Mouse (Mus musculus) heart, embryonic 11.5 days (tissue): ENCODE measurements around the gene Farp2. TPM values are rescaled to one million over a fixed set of nuclear protein-coding genes. Genes with fewer than 3 reads are reported as not detected.

ENCODE experiments used
- ATAC-seq: fragments of 200-750 bp; cut with Nextera tagmentation; replicated peaks from 2 replicates; pipeline ENCODE4 v1.8.0; 2017; ENCODE audit warnings: moderate library complexity; ENCODE audit not compliant: insufficient number of reproducible peaks, low FRiP score, low TSS enrichment
- H3K27ac ChIP-seq: fragments of 300-500 bp; sonication (generic); 2 replicates; pipeline ENCODE4 v1.5.1; 2014; ENCODE audit warnings: mild to moderate bottlenecking, low read depth, low read length
- H3K27me3 ChIP-seq: fragments of 300-500 bp; sonication (generic); 2 replicates; pipeline ENCODE4 v1.6.1; 2014; ENCODE audit warnings: mild to moderate bottlenecking, low read length, mixed read lengths; ENCODE audit not compliant: control insufficient read depth, insufficient read depth
- H3K36me3 ChIP-seq: fragments of 300-500 bp; sonication (generic); 2 replicates; pipeline ENCODE4 v1.6.1; 2014; ENCODE audit warnings: mild to moderate bottlenecking, low read length, moderate library complexity, mixed read lengths; ENCODE audit not compliant: control insufficient read depth, insufficient read depth
- H3K4me1 ChIP-seq: fragments of 300-500 bp; sonication (generic); 2 replicates; pipeline ENCODE4 v1.6.1; 2014; ENCODE audit warnings: low read length; ENCODE audit not compliant: control insufficient read depth, insufficient read depth
- H3K4me2 ChIP-seq: fragments of 300-500 bp; sonication (generic); 2 replicates; pipeline ENCODE4 v1.6.1; 2014; ENCODE audit warnings: mild to moderate bottlenecking, moderate library complexity
- H3K4me3 ChIP-seq: fragments of 300-500 bp; sonication (generic); 2 replicates; pipeline ENCODE4 v1.5.1; 2014; ENCODE audit warnings: low read depth, low read length
- H3K9ac ChIP-seq: fragments of 300-500 bp; sonication (generic); 2 replicates; pipeline ENCODE4 v1.6.1; 2014; ENCODE audit warnings: mild to moderate bottlenecking, low read depth, low read length, moderate library complexity
- H3K9me3 ChIP-seq: fragments of 300-500 bp; sonication (generic); replicated peaks from 2 replicates; pipeline ENCODE4 v1.6.1; 2016; ENCODE audit warnings: low read length; ENCODE audit not compliant: control insufficient read depth
- WGBS: fragments of 180-500 bp; shearing (Covaris S2); extraction: QIAGEN DNeasy Blood & Tissue Kit; methylation state at CpG from one replicate; pipeline ENCODE4 v1.1.7; 2014; ENCODE audit not compliant: insufficient replicate concordance; 5-methylcytosine and 5-hydroxymethylcytosine counted together
- polyA plus RNA-seq: library from polyadenylated mRNA; unstranded; fragments of >200 nt; fragmentation: Nextera tagmentation; extraction: Ambion mirVana; gene quantifications from 2 replicates; pipeline ENCODE4 v1.2.1, GENCODE M21; 2014

Gene Farp2
- polyA plus RNA-seq, 1 experiment from 2014 or later, result 4.8 TPM

DNA sequence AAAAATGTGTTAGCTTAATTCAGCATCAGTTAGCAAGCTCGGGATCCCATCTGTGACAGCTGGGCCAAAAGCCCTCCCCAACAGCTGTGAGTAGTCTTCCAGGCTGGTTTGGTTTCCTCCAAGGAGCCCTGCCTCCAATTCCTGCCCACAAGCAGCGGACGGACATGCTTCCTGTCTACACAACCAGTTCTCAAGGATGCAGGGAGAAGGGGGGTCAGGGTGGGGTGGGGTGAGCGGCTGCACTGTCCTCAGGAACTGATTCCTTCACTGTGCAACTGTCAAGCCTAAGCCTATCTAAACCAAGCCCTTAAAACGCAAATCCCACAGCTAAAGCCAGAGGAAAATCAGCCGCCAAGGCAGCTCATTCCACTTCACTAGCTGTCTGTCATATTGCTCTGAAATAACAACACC, 122.6 kb downstream of the Farp2 start:
- peak overlapping the region; percentile 87 for H3K27ac ChIP-seq
- ATAC-seq, result no peak; the same call in 1 of the 2 replicates
- peak overlapping the region; percentile 91 for H3K4me3 ChIP-seq
- H3K4me2 ChIP-seq, result peak overlapping the region; percentile 91
- peak overlapping the region; percentile 91 for H3K9ac ChIP-seq
- H3K27me3 ChIP-seq, result no peaks in the 10 kb centered on the region
- peaks cover 13% of the 10 kb centered on the region for H3K4me1 ChIP-seq
- 7% methylated on average over 6 of the region's 6 CpGs for WGBS
- peaks cover 2% of the 10 kb centered on the region; the same call in 1 of the 2 replicates for H3K36me3 ChIP-seq
- H3K9me3 ChIP-seq, result no peaks in the 10 kb centered on the region

DNA sequence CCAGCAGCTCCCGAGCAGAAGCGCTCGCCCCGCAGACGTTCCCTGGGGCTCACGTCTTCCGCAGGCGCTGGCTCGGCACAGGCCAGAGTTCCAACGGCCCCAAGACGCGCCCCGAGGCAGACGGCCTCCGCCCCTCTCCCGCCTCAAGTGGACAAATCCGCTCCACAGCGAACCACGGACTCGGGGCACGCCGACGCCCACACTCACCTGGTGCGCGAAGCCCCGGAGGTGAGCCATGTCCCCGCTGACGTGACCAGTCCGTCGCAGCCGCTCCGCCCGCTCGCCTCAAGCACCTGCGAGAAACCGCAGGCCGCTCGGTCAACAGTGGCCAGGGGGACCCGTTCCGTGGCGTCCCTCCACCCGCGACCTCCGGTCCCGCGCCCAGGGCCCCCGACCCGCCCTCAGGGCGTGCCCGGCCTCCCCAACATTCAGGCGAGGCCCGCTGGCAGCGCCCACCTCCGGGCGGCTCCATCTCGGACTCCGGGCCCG, 123.3 kb downstream of the Farp2 start:
- peaks cover 2% of the 10 kb centered on the region; the same call in 1 of the 2 replicates for H3K36me3 ChIP-seq
- WGBS, result under 1% methylated on average over 55 of the region's 58 CpGs
- peaks cover 13% of the 10 kb centered on the region for H3K4me1 ChIP-seq
- H3K27me3 ChIP-seq, result no peaks in the 10 kb centered on the region
- peak overlapping the region; percentile 91 for H3K4me3 ChIP-seq
- peak overlapping the region; percentile 91 for H3K4me2 ChIP-seq
- no peaks in the 10 kb centered on the region for H3K9me3 ChIP-seq
- H3K27ac ChIP-seq, result peak overlapping the region; percentile 87
- ATAC-seq, result peak; percentile 46
- peak overlapping the region; percentile 91 for H3K9ac ChIP-seq

DNA sequence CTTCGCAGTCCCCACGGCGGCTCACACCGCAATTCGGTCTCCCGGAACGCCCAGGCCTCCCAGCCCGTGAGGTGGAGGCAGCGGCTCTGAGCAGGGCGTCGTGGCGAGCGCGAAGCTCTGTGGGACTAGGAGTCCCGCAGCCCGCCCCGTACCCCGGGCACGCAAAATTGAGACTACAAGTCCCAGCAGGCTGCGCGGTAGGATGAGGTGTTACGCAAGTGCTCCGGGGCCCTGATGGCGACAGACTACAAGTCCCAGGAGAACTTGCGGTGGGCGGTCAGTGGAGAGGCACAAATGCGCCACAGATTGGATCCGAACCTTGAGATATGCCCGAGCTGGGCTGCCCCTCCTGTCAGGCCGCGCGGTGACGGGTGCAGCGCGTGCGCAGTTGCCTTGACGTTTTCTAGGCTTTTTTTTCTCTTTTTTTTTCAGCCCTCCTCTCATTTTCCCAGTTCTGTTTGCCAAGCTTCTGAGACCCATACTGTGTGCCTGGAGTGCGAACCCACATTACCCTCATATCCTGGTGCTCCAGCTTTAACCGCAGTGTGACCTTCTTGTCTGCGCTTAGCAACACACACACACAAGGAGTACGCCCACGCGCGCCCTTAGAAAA, 123.8 kb downstream of the Farp2 start:
- peak overlapping the region; percentile 91 for H3K9ac ChIP-seq
- H3K36me3 ChIP-seq, result peaks cover 2% of the 10 kb centered on the region; the same call in 1 of the 2 replicates
- peak overlapping the region; percentile 91 for H3K4me2 ChIP-seq
- H3K27me3 ChIP-seq, result no peaks in the 10 kb centered on the region
- ATAC-seq, result peak; percentile 97
- WGBS, result 3% methylated on average over 44 of the region's 44 CpGs
- peak overlapping the region; percentile 87 for H3K27ac ChIP-seq
- H3K4me1 ChIP-seq, result peaks cover 13% of the 10 kb centered on the region
- H3K9me3 ChIP-seq, result no peaks in the 10 kb centered on the region
- H3K4me3 ChIP-seq, result peak overlapping the region; percentile 91

DNA sequence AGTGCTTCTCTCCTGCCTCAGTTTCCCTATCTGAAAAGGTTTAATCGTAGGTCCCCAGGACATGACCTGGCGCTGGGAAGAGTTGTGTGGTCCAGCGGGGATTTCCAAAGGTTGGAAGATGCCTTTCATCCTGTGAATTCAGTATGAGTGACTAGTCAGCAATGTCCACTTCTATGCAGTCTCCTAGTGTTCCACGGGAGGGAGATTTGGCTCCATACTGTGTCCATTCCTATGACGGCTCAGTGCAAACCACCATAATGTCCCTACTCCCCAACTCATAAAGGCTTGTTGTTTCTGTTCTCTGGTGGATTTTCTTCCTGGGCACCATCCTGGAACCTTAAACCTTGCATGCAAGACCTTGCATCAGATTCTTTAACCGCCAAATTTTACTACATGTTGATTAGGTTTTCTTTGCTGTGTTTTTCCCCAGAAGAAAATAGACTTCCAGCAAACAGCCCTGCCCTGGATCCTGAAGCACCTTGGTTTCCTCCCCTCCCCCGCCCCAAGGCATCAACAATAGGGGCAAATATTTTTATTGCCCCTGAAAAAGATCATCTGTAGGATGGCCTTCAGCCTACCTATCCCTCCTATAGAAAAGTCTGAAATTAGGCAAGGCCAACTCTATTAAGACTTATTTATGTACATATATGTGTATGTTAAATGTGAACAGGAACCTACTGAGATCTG, 124.5 kb downstream of the Farp2 start:
- H3K36me3 ChIP-seq, result peaks cover 2% of the 10 kb centered on the region; the same call in 1 of the 2 replicates
- H3K9me3 ChIP-seq, result no peaks in the 10 kb centered on the region
- no peaks in the 10 kb centered on the region for H3K27me3 ChIP-seq
- H3K9ac ChIP-seq, result peak overlapping the region; percentile 79
- 28% methylated on average over 7 of the region's 7 CpGs for WGBS
- ATAC-seq, result peak; percentile 40; the same call in 1 of the 2 replicates
- H3K4me3 ChIP-seq, result peak overlapping the region; percentile 91
- peak overlapping the region; percentile 55 for H3K4me2 ChIP-seq
- H3K27ac ChIP-seq, result peak overlapping the region; percentile 87
- H3K4me1 ChIP-seq, result peaks cover 13% of the 10 kb centered on the region

DNA sequence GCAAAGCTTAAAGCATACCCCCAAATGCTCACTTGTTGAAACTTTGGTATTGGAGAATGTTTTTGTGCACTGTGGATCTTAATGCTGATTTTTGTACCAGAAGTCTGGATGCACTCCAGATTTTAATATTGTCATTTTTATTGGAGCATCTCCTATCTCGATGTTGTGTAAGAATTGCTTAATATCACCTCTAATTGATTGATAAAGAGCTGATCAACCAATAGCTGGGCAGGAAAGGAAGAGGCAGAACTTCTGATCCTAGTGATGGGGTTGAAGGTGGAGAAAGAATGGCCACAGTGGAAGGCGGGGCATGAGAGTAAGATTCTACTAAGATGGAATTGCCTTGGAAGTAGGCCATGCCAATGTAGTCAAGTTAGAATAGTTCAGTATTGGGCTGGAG, 130.1 kb downstream of the Farp2 start:
- Histone ChIP-seq H3K4me3 (no peak overlapping the region), H3K9ac (no peak overlapping the region), H3K9me3 (no peaks in the 10 kb centered on the region), H3K27me3 (no peaks in the 10 kb centered on the region), H3K4me2 (no peak overlapping the region), H3K27ac (no peak overlapping the region), H3K36me3 (no peaks in the 10 kb centered on the region), H3K4me1 (no peaks in the 10 kb centered on the region)
- ATAC-seq, result no peak
- 73% methylated on average over 2 of the region's 2 CpGs for WGBS

DNA sequence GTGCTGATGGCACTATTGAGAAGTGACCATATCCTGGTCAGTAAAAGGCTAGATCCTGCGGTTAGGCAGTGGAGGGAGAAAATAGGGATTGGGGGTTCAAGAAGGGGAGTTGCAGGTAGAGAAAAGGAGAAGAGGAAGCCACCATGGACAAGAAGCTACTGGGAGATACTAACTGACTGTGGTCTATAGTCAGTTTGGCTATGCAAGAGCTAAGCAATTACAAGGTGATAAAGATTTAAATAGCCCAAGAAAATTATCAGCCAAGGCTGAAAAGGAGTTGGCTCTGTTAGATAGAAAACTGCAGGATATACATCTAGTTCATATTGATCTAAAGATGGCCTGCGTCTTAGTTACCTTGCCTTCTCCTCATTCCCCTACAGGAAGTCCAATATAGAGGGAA, 130.8 kb downstream of the Farp2 start:
- no peak overlapping the region for H3K4me2 ChIP-seq
- H3K4me3 ChIP-seq, result no peak overlapping the region
- WGBS, result 81% methylated on average over 2 of the region's 2 CpGs
- H3K9me3 ChIP-seq, result no peaks in the 10 kb centered on the region
- no peak overlapping the region for H3K9ac ChIP-seq
- no peak for ATAC-seq
- no peaks in the 10 kb centered on the region for H3K27me3 ChIP-seq
- H3K36me3 ChIP-seq, result no peaks in the 10 kb centered on the region
- no peaks in the 10 kb centered on the region for H3K4me1 ChIP-seq
- H3K27ac ChIP-seq, result no peak overlapping the region

DNA sequence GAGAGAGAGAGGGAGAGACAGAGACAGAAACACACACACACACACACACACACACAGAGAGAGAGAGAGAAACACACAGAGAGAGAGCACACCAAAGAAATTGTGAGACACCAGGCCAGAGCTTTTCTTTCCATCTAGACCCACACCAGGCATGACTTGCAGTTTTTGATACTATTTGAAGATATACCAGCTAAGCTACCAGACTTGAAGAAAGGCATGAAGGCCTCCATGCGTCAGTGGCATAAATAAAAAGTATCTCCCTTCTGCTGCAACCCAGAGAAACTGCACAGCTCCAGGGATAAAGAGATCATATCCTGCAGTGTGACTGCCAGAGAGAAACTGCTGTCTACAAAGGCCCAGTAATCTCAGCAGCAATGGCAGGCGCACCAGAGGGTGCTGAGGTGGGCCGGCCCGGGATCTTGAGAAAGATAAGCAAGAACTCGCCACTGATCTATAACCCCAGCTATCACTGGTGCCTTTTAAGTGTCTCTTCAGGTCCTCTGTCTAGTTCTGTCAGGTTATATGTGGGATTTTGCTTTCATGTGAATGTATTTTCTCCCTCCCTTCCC, 137.8 kb downstream of the Farp2 start:
- Histone ChIP-seq H3K4me2 (no peak overlapping the region), H3K36me3 (no peaks in the 10 kb centered on the region), H3K9me3 (no peaks in the 10 kb centered on the region), H3K27me3 (no peaks in the 10 kb centered on the region), H3K4me3 (no peak overlapping the region), H3K4me1 (no peaks in the 10 kb centered on the region), H3K9ac (no peak overlapping the region), H3K27ac (no peak overlapping the region)
- no peak for ATAC-seq
- 44% methylated on average over 5 of the region's 5 CpGs for WGBS

DNA sequence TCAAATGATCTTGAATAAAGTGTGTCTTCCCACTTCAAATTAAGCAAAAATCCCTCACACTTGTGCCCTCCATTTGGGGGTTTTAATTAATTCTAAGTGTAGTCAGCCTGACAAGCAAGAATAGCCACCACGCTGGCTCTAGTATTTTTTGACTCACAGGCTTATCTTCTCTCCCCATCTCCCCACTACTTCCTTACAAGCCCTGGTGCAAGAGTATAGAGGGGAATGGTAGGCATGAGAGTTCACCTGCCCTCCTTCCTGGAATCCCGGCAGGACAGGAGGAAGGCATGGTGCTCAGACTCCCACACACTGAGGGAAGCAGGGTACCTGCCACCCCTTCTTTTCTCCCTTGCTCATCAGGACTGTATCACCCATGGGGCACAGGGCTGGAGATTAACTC, 142.4 kb downstream of the Farp2 start:
- ATAC-seq, result no peak
- H3K27me3 ChIP-seq, result no peaks in the 10 kb centered on the region
- 37% methylated on average over 2 of the region's 2 CpGs for WGBS

More for the DNA sequence above, 142.4 kb downstream of the Farp2 start:
- Histone ChIP-seq H3K4me2 (no peak overlapping the region), H3K4me1 (no peaks in the 10 kb centered on the region), H3K4me3 (no peak overlapping the region), H3K9ac (no peak overlapping the region), H3K9me3 (no peaks in the 10 kb centered on the region), H3K27ac (no peak overlapping the region), H3K36me3 (no peaks in the 10 kb centered on the region)
